Mouse (Mus musculus) activated CD4-positive, CD25-positive, alpha-beta regulatory T cell, adult 4 months (primary cell): ENCODE results near the gene Postn. TPM values are rescaled to one million over a fixed set of nuclear protein-coding genes. Genes with fewer than 3 reads are reported as not detected.

Experiments
- ATAC-seq: one replicate; pipeline ENCODE4 v1.8.0; 2017
- polyA plus RNA-seq, 2 experiments: library from polyadenylated mRNA; unstranded; fragments of 100-300 nt; shearing (Covaris generic); gene quantifications; one replicate each; pipeline ENCODE4 v1.2.1; 2017

The Postn gene
- polyA plus RNA-seq, 2 experiments from 2014 or later: 0.11 TPM; not detected in 1

- no peak for ATAC-seq
Measured at GRCm38 (mm10) chr3:54420189-54420928, 59.5 kb downstream of the Postn start.

DNA sequence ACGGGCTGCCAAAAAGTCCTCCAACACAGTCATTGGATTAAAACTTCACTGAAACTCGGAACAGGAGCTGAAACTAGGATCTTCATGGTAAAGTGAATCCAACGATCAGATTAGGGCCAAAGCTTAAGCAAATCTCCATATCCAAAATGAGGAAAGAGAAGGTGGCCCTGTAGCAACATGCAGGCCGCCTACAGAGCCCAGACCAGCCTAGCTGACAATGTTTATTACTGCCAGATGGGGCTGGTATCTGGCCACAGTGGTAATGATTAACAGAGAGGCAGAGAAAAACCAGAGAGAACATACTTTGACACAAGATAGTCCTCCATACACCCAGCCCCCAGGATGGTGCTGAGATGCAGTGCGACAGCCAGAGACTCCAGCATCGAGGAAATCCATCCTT, 60.1 kb downstream of the Postn start:
- ATAC-seq: no peak

- no peak for ATAC-seq
Measured at GRCm38 (mm10) chr3:54421666-54422065, 60.8 kb downstream of the Postn start.

GRCm38 (mm10) chr3:54424146-54424545, 63.2 kb downstream of the Postn start:
- ATAC-seq: no peak

GRCm38 (mm10) chr3:54431663-54432062, 70.8 kb downstream of the Postn start:
- ATAC-seq: no peak

DNA sequence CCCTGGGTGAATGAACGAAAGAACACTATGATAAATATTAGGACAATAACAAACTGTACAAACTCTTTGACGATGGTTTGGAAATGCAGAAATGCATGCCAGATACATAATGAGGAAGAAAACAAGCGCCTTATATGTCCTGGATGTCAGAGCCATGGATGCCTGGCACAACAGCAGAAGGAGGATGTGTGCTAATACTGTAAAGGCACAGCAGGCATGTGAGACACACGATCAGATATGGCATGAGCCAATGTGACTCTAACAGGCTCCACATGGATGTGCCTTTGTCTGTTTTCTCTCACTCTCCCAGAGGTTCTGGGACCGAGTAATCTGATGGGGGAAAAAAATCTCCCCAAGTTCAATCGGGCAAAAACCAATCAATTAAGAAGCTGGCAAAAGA, 71.3 kb downstream of the Postn start:
- no peak for ATAC-seq

DNA sequence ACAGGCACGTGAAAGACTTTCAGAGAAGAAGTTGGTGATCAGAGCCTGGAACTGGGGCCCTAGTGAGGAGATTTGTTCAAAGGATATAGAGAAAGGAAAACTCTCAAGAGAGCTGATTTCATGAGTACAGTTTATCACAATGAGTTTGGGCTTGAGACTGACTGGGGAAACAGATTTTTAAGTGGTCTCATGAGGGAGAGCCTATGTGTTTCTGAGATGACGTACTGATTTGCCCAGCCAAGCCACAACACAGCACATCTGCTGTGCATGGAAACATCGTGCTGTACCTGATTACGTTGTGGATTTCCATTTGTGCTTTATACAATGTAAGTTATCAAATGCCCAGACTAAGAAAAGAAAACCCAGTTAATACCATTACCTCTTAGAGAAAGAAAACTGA, 71.7 kb downstream of the Postn start:
- no peak for ATAC-seq

- ATAC-seq: no peak
Measured at GRCm38 (mm10) chr3:54434571-54434970, 73.7 kb downstream of the Postn start.

- no peak for ATAC-seq
Measured at GRCm38 (mm10) chr3:54436373-54436964, 75.6 kb downstream of the Postn start.

Other genes with a start within 250 kb of the Postn start
- not detected for gene Trpc4, start 205.1 kb upstream of the Postn start, polyA plus RNA-seq